Mouse (Mus musculus) A20 (cell line): Measurements from ENCODE around the gene Hils1.

ENCODE experiments used
- DNase-seq: peaks from one replicate; pipeline ENCODE4 v3.0.0-alpha.2; 2011; ENCODE audit warnings: low read depth, low spot score

Hils1 gene

GRCm38 (mm10) chr11:94988780-94989561 lies 21.6 kb downstream of the Hils1 start:
- DNase-seq: peak; percentile 41

- DNase-seq: peak; percentile 89
Observed at GRCm38 (mm10) chr11:94989562-94990017, 22.2 kb downstream of the Hils1 start.

GRCm38 (mm10) chr11:94990102-94990748 lies 22.8 kb downstream of the Hils1 start:
- DNase-seq: no peak

GRCm38 (mm10) chr11:94990749-94991577 lies 23.6 kb downstream of the Hils1 start, which contains the start of gene Ppp1r9b:
Ppp1r9b (plus strand) TSS chr11:94991035.
- peak; percentile 94 for DNase-seq

DNA sequence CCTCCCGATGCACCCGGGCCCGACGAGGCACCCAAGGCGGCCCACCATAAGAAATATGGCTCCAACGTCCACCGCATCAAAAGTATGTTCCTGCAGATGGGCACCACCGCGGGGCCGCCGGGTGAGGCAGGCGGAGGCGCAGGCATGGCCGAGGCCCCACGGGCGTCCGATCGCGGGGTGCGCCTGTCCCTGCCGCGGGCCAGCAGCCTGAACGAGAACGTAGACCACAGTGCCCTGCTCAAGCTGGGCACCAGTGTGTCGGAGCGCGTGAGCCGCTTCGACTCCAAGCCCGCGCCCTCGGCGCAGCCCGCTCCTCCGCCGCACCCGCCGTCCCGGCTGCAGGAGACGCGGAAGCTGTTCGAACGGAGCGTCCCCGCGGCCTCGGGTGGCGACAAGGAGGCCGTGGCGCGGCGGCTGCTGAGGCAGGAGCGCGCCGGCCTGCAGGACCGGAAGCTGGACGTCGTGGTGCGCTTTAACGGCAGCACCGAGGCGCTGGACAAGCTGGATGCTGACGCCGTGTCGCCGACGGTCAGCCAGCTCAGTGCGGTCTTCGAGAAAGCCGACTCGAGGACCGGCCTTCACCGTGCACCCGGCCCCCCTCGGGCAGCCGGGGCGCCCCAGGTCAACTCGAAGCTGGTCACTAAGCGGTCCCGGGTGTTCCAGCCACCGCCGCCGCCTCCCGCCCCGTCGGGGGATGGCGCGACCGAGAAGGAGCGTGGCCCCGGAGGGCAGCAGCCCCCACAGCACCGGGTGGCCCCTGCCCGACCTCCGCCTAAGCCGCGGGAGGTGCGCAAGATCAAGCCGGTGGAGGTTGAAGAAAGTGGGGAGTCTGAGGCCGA lies 24.5 kb downstream of the Hils1 start:
- DNase-seq: peak; percentile 65

DNA sequence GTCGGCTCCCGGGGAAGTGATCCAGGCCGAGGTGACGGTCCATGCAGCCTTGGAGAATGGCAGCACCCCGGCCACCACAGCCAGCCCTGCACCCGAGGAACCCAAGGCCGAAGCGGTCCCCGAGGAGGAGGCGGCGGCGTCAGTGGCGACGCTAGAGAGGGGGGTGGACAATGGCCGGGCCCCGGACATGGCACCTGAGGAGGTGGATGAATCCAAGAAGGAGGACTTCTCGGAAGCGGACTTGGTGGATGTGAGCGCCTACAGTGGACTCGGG lies 25.0 kb downstream of the Hils1 start:
- DNase-seq: no peak

DNA sequence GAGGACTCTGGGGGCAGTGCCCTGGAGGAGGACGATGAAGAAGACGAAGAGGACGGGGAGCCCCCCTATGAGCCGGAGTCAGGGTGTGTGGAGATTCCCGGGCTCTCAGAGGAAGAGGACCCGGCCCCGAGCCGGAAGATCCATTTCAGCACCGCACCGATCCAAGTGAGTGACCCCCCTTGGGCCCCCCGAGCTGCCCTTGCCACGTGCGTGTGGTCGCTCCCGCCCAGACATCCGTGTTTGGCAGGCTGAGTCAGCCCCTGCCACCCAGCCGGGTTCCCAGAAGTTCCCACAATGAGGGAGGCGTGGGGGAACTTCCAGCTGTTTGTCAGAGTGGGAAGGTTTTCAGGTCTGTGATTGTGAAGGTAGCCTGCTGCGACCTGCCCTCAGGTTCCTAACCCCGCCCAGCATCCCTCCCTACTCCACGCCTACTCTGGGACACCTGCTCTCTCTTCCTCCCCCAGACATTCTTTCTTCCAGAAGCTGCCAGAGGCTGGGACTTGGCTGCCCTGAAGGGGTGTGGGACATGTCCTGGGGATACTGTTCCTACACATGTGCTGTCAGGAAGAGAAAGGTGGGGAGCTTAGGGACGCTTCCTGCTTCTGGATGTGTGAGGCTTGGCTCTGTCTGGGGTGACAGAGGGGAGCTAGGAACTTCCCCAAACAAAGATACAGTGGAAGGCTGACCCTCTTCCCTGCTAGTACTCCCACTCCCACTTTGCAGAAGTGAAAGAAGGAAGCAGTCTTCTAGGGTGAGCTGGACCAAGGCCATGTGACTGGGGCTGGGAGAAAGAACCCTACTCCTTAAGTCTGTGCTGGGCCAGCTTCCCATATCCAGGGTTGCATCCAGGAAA lies 25.6 kb downstream of the Hils1 start:
- DNase-seq: peak; percentile 39

DNA sequence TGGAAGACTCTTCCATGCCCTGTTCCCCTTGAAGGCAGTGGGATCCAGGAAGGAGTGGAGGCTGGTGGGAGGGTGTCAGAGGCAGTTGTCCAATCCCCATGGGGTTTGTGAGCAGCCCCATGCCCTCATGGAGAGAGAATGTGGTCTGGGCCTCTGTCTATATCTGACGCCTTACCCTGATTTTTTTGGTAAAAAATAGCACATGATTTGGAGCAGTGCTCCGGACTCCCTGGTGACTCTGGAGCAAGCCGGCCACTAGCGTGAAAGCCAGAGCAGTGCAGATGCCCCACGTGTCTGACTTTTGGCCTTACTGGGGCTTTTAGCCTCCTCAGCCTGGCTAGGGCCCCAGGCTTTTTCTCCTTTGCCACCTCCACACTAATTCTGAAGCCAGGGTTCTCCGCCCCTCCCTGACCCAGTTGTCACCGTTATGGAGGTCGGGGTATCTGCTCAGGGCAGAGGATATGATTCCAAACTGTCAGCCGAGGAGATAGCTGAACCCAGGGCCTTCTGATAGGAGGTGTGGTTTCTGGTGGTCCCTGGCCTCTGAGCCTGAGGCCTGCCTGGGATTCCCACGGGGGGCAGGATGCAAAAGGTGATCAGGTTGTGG lies 26.9 kb downstream of the Hils1 start:
- no peak for DNase-seq

- no peak for DNase-seq
Observed at GRCm38 (mm10) chr11:94994947-94995772, 27.8 kb downstream of the Hils1 start.

DNA sequence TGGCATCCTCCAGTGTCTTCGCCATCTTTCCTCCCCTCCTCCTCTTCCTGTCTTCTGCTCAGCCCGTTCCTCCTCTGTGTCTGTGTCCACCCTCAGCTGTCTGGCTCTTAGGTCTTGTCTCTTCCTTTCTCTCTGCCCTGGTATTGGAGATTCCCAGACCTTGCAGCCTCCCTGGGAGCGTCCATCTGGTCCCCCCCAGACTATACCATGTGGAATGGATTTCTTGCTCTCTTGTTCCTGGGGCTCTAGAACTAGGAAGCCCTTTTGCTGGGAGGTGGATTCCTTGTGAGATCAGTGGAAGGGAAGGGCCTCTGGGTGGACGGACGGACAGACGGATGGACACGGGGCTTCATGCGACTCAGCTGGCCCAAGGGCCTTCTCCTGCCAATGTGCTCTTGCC lies 28.7 kb downstream of the Hils1 start:
- no peak for DNase-seq

GRCm38 (mm10) chr11:94996984-94997383 lies 29.6 kb downstream of the Hils1 start:
- DNase-seq: no peak

- DNase-seq: no peak
Observed at GRCm38 (mm10) chr11:94997596-94997995, 30.2 kb downstream of the Hils1 start.

DNA sequence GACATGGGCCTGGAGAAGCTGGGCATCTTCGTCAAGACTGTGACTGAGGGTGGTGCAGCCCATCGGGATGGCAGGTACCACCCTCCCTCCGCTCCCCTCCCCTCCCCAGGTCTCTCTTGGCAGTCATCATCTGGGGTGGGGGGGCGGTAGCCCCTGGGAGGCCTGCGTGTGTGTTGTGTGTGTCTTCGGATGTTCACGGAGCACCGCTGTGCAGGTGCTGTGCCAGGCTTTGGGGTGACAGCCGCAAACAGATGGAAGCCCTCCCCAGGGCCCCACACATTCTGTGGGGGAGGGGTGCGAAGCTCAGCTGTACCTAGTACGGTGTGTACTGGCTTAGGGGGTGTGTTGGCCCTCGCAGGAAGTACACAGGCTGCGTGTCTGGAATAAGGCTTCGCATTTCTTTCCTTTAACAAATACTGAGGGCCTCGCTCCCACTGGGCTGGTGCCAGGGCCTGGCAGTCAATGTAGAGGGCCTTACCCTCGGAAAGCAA lies 30.7 kb downstream of the Hils1 start:
- no peak for DNase-seq

GRCm38 (mm10) chr11:95000128-95000527 lies 32.7 kb downstream of the Hils1 start:
- no peak for DNase-seq

DNA sequence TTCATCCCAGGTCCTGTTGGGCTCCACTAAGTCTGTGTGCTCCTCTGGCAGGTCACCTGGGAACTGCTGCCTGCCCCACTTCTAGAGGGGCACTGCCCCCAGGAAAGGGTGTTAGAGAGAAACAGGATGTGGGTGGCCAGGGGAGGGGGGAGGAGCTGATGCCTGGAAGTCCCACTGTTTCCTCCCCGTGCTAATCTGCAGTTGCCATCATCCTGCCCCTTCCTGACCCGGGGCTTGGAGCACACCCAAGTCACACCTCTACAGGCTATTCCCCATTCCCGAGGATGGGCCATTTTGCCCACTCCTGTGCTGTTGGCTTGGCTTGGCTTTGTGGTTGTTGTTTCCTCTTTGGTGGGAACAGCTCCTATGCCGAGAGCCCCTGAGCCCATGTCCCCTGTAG lies 33.2 kb downstream of the Hils1 start:
- no peak for DNase-seq

DNA sequence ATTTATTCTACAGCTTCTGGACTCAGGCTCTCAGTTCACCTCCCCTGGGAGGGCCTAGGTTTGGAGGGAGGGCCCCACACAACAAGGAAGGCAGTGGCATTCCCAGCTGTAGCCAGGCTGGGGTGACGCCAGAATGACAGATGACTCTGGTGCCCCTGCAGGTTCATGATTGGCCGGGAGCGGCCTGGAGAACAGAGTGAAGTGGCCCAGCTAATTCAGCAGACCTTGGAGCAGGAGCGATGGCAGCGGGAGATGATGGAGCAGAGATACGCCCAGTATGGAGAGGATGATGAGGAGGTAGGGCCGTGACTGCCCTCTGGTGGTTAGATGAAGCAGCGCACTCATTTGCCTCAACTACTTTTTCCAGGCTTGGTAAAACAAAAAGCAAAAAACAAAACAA lies 33.7 kb downstream of the Hils1 start:
- peak; percentile 51 for DNase-seq

- DNase-seq: no peak
Observed at GRCm38 (mm10) chr11:95001584-95002347, 34.4 kb downstream of the Hils1 start.

DNA sequence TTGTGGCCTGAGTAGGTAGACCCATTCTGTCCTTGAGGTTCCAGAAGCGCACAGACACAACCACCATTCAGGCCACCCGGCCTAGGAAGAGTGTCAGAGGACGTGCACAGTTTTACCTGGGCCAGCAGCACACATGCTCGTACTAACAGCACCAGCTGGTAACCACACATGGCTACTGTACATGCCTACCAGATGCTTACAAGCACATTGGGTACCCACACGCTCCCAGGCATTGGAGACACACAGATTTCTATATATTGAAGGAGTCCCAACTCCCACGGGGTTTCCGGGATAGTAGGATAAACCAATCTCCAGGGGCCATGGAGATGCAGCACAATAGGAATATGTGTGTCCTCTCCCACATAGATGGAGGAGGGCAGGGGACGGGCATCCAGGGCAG lies 35.3 kb downstream of the Hils1 start:
- DNase-seq: no peak
